Mouse (Mus musculus) colon, adult 2 months (tissue): ENCODE data around the gene Klhl26. TPM values are rescaled to one million over a fixed set of nuclear protein-coding genes. Genes with fewer than 3 reads are reported as not detected.

Experiments used
- polyA plus RNA-seq: library from polyadenylated mRNA; depleted of rRNA; stranded (reverse); fragments of >200 nt; gene quantifications from 2 replicates; pipeline ENCODE4 v1.2.3, GENCODE M21; 2012; rRNA removed

The Klhl26 gene
- polyA plus RNA-seq, result 56.4 and 63.2 TPM in 2 replicates

DNA sequence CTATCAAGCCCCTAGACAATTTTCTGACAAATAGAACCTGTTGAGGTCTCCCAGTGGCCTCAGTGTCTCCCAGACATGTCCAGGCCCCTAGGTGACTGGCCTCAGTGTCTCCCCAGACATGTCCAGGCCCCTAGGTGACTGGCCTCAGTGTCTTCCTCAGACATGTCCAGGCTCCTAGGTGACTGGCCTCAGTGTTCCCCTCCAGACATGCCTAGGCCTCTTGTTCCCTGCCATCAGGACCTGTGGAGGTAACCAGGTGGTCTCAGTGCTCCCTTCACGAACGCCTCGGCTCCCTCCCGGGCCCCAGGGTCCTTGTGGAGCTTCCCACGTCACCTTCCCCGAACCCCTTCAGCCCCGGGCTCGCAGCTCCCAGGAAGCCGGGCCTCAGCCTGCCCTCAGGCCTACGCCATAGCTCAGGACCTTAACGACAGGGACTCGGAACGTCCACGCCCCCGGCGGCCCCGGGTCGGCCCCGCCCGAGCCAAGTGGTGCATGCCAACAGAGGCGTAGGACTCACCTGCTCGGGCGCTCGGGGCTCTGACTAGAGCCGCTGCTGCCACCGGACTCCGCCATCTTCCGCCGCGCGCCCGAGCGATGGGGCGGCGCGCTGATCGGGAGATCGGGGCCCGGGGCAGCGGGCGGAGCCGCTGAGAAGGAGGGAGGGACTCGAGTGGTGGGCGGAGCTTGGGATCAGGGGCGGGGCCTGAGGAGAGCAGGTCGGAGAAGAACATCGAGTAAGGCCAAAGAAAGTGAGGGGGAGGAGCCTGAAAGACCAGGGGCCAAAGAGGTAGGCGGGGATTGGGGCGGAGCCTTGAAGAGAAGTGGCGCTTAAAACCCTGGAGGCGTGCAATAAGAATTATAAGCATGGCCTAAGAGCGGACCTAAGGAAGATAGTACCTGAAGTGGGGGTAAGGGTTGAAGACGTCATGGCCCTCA is at the start of gene Klhl26:
Gene Klhl26, minus strand, starts transcription at position 636 of the 936 bp plus-strand sequence.

DNA sequence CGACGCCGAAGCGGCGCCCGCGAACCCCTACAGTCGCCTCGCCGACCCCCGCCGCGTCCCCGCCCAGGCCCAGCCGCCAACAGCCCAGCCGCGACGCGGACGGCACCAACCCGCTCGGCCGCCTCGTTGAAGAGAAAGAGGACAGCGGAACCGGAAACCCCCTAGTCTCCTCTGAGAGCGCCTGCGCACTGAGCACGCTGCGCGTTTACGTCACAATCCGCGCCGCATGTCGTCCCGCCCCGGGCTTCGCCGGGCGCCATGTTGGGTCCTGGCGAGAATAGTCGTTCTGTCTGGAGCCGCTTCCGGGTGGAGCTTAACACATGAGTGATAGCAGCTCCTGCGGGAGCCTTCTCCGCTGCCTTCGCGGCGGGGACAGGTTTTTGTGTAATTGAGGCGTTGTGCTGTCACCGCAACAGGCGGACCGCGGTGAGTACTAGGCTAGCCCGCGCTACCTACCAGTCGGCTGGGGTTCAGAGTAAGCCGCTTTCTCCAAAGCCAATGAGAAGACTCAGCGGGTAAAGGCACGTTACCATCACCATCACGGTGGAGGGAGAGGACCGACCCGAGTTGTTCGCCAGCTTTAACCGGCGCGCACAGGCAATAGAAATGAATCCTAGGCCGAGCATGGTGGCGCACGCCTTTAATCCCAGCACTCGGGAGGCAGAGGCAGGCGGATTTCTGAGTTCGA is 33.6 kb upstream of the Klhl26 start, which contains the start of gene Uba52:
Gene Uba52, minus strand, starts transcription at position 574 of the 688 bp plus-strand sequence.

DNA sequence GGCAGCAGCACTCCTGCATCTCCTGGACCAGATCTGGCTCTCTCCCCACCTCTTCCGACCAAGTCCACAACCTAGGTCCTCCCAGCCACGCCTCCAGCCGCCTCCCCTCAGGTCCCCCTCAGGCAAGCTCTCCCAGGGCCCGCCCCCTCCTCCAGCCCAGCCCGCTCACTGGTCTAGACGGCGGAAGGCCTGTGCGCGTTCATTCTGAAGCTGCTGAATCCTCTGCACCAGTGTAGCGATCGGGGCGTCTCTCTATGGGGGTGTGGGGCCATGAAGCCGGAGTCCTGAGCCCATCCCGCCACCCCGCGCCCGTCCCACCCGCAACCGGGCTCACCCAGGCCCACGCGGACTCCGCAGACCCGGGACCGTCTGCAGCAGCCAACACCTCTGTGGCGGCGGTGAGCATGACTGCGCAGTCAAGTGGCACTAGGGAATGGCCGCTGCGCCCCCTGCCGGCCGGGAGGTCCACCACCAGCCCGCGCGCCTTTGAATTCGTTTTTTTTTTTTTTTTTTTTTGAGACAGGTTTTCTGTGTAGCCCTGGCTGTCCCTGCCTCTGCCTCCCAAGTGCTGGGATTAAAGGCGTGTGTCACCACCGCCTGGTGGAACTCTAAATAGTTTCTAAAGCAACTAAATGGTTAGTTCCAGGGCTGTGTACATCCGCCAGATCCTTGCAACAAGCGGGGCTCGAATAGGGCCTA is 29.7 kb upstream of the Klhl26 start, which contains the start of gene Rex1bd:
Gene Rex1bd, minus strand, starts transcription at position 425 of the 699 bp plus-strand sequence.

DNA sequence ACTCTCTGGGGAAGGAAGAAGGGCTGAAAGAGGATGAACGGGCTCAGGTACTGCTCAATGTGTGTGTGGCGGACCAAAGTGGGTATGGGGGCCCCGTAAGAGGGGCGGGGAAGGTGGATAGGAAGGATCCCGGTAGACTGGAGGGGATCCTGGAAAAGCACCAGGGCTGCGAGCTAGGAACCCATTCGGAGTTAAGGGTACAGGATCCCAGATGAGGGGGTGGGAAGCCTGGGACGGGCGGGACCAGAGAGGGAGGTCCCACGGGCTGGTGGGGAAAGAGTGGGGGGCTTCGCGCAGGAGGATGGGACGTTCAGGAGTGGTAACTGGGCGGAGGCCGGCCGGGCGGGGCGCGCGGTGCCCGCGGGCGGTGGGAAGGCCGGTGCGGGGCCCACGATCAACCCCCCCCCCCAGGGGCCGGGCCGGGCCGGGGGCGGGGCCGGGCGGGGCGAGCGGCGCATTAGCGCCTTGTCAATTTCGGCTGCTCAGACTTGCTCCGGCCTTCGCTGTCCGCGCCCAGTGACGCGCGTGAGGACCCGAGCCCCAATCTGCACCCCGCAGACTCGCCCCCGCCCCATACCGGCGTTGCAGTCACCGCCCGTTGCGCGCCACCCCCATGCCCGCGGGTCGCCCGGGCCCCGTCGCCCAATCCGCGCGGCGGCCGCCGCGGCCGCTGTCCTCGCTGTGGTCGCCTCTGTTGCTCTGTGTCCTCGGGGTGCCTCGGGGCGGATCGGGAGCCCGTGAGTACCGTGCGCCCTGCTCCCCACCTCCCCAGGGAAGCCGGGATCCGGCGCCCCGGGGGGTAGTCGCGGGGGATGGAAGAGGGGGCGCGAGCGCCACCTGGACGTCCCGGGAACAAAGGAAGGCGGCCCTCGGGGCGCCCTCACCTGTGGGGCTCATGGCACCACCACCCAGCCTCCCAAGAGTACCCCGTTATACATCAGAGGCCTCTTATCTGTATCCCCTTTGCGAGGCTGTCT is 16.2 kb upstream of the Klhl26 start, which contains the start of gene Crlf1:
Gene Crlf1, plus strand, starts transcription at position 495 of the 977 bp plus-strand sequence.

DNA sequence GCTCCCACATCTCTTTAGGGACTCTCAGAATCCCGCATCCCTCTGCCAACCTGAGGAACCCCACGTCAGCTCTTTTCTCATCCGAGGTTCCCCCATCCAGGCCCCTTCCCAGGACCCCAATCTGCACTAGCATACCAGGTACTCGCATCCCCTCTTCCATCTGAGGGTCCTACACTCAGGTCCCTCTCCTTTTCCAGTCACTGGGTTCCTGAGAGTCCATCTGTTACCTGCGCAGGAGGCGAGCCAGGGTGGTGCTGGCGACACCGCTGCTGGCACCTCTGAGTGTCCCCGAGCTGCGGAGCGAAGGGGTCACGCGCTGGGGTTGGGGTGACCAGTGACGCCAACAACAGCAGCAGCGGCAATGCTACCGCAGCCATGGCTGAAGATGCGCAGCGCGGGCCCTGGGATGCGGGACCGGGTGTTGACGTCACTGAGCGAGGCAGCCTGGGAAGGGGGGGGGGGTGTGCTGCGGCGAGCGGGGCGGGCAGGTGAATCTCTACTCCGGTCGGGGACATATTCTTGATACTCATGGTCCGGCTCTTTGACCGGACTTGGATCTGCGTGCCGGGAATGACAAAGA is 10.3 kb upstream of the Klhl26 start, which contains the start of gene Tmem59l:
Gene Tmem59l, minus strand, starts transcription at position 418 of the 580 bp plus-strand sequence.

DNA sequence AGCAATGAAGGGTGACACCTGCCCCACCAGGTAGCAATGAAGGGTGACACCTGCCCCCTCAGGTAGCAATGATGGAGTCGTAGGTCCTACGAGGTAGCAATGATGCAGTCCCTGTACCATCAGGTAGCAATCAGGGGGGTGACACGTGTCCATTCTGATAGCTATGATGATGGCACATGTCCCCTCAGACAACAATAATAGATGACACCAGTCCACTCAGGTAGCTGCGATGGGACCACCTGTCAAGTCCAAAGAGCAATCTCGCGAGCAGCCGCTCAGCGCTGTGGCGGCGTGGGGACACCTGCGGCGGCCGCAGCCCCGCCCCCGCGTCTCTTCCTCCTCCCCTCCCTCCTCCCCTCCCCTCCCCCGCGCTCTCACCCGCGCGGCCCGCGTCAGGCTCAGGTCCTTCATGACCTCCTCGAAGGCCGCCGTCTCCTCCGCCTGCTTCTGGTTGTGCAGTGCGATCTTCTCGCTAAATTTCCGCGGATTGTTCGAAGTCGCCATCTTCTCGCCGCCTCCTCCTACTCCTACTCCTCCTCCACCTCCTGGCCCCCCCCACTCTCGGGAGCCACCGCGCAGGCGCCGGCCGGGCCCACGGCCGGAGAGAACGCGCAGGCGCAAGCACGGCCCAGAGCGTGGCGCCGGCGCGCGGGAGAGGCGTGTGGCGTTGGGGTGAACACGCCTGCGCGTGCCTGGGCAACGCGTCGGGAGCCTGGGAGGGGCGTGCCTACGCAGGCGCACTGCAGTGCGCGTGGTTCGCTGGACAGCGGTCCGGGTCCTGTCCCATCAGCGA is 37.5 kb downstream of the Klhl26 start, which contains the start of gene Crtc1:
Gene Crtc1, minus strand, starts transcription at position 525 of the 793 bp plus-strand sequence.

Other genes starting within 250 kb of the Klhl26 start
- 24.7 and 26.6 TPM in 2 replicates for gene Sugp2, start 242.7 kb downstream of the Klhl26 start, polyA plus RNA-seq
- gene Armc6, start 242.5 kb downstream of the Klhl26 start, polyA plus RNA-seq, result 18.5 and 20.5 TPM in 2 replicates
- 14.8 and 15.3 TPM in 2 replicates for gene Homer3, start 194.1 kb downstream of the Klhl26 start, polyA plus RNA-seq
- gene Ddx49, start 174.5 kb downstream of the Klhl26 start, polyA plus RNA-seq, result 50.8 and 53.9 TPM in 2 replicates
- gene Cope, start 174.4 kb downstream of the Klhl26 start, polyA plus RNA-seq, result 567 and 576 TPM in 2 replicates
- gene Cers1, start 161.2 kb downstream of the Klhl26 start, polyA plus RNA-seq, result 1.2 and 1.3 TPM in 2 replicates
- gene Gdf1, start 147.2 kb downstream of the Klhl26 start, polyA plus RNA-seq, result 1.4 and 2.2 TPM in 2 replicates
- gene Upf1, start 123.7 kb downstream of the Klhl26 start, polyA plus RNA-seq, result 39.4 and 51.9 TPM in 2 replicates
- 0.34 and 1.3 TPM in 2 replicates for gene Comp, start 103.4 kb downstream of the Klhl26 start, polyA plus RNA-seq
- 18.2 and 20.8 TPM in 2 replicates for gene Crtc1, start 37.4 kb downstream of the Klhl26 start, polyA plus RNA-seq
- 4.8 TPM in 2 replicates for gene Tmem59l, start 10.4 kb upstream of the Klhl26 start, polyA plus RNA-seq
- 4.5 and 6.0 TPM in 2 replicates for gene Crlf1, start 16.2 kb upstream of the Klhl26 start, polyA plus RNA-seq
- 161 and 243 TPM in 2 replicates for gene Rex1bd, start 29.8 kb upstream of the Klhl26 start, polyA plus RNA-seq
- gene Uba52, start 33.8 kb upstream of the Klhl26 start, polyA plus RNA-seq, result 633 and 1,054 TPM in 2 replicates
- gene Fkbp8, start 50.8 kb upstream of the Klhl26 start, polyA plus RNA-seq, result 577 and 594 TPM in 2 replicates
- gene Kxd1, start 51.0 kb upstream of the Klhl26 start, polyA plus RNA-seq, result 59.9 and 67.3 TPM in 2 replicates
- 35.1 and 39.9 TPM in 2 replicates for gene Ell, start 62.5 kb upstream of the Klhl26 start, polyA plus RNA-seq
- gene Isyna1, start 117.4 kb upstream of the Klhl26 start, polyA plus RNA-seq, result 170 and 176 TPM in 2 replicates
- gene Ssbp4, start 131.9 kb upstream of the Klhl26 start, polyA plus RNA-seq, result 312 and 345 TPM in 2 replicates
- 7.2 and 7.9 TPM in 2 replicates for gene Lrrc25, start 139.2 kb upstream of the Klhl26 start, polyA plus RNA-seq
- gene Gdf15, start 155.5 kb upstream of the Klhl26 start, polyA plus RNA-seq, result 19.1 and 30.3 TPM in 2 replicates
- 57.3 and 63.9 TPM in 2 replicates for gene Pgpep1, start 183.4 kb upstream of the Klhl26 start, polyA plus RNA-seq
- 119 and 132 TPM in 2 replicates for gene Lsm4, start 196.3 kb upstream of the Klhl26 start, polyA plus RNA-seq
- gene Jund, start 222.0 kb upstream of the Klhl26 start, polyA plus RNA-seq, result 1,330 and 1,620 TPM in 2 replicates
- gene Iqcn, start 226.5 kb upstream of the Klhl26 start, polyA plus RNA-seq, result 0.02 TPM in 1 of 2 replicates, not detected in the other
- gene Gm3336, start 241.6 kb upstream of the Klhl26 start, polyA plus RNA-seq, result 112 and 176 TPM in 2 replicates
- gene Pde4c, start 246.8 kb upstream of the Klhl26 start, polyA plus RNA-seq, result 3.6 and 6.5 TPM in 2 replicates